Mouse (Mus musculus): ENCODE measurements around the gene B230217C12Rik. TPM values are rescaled to one million over a fixed set of nuclear protein-coding genes. Genes with fewer than 3 reads are reported as not detected.

Gene B230217C12Rik
- polyA plus RNA-seq, 2 experiments, result 5.3 to 13.3 TPM

GRCm38 (mm10) chr11:97813085-97813484 lies 27.5 kb upstream of the B230217C12Rik start:
- no peak overlapping the region for H3K9ac ChIP-seq (ENCODE audit: low read depth, low read length, severe bottlenecking)
- H3K27me3 ChIP-seq (ENCODE audit: control insufficient read depth, insufficient read depth, low read length), result no peaks in the 10 kb centered on the region
- H3K4me3 ChIP-seq (replicated peaks; ENCODE audit: low read length), result no peak overlapping the region
- ATAC-seq (ENCODE audit: low FRiP score, low read depth) (no peak), DNase-seq (ENCODE audit: low spot score) (no peak)
- H3K4me1 ChIP-seq (ENCODE audit: control insufficient read depth, insufficient read depth, low read length), result peaks cover 60% of the 10 kb centered on the region
- H3K36me3 ChIP-seq (ENCODE audit: control insufficient read depth, insufficient read depth, low read length), result peaks cover 75% of the 10 kb centered on the region
- H3K9me3 ChIP-seq (ENCODE audit: control insufficient read depth, low read length), result no peaks in the 10 kb centered on the region
- no peak overlapping the region for H3K4me2 ChIP-seq (replicated peaks; ENCODE audit: low read depth, low read length, severe bottlenecking)
- no peak overlapping the region for H3K27ac ChIP-seq (replicated peaks; ENCODE audit: low read depth, low read length)
- TF ChIP-seq POLR2A (IDR thresholded peaks at IDR 0.05; ENCODE audit: borderline replicate concordance, extremely low read depth, insufficient read depth, insufficient read length), result no peak
- 63% methylated on average over 7 of the region's 7 CpGs for WGBS

DNA sequence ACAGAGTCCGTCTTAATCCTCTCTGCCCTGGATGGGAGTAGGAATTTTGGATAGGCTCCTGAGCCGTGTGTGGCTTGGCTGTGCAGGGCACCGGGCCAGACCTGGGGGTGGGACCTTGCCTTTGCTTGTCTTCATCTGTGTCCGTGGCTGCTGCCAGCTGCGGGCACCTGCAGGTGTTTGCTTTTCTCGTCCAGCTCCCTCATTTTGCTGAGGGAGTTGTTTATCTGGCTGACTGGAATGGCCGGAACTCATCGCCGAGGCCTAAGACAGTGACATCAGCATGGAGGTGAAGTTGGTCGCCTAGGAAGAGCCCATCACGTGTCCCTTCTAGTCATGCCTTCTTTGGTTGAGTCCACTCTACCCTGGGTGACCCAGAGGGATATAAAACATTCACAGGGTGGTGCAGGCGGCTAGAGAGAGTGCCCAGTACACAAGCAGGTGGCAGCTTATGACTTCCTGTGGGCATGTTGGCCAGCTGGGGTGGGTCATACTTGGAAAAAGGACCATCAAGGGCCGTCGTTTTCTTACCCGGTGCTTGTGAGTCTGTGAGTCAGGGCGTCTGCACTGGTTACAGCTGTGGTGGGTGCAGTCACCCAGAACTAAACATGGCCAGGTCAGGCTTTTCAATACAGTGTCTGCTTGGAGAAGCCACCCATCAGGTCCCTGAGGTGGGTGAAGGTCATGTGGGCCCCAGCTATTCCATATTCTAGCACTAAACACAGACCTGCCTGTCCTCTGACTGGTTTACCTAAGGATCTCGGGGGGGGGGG lies 26.6 kb upstream of the B230217C12Rik start:
- DNase-seq (ENCODE audit: low spot score) (no peak), ATAC-seq (ENCODE audit: low FRiP score, low read depth) (no peak)
- no peak for TF ChIP-seq POLR2A (IDR thresholded peaks at IDR 0.05; ENCODE audit: borderline replicate concordance, extremely low read depth, insufficient read depth, insufficient read length)
- peaks cover 75% of the 10 kb centered on the region for H3K36me3 ChIP-seq (ENCODE audit: control insufficient read depth, insufficient read depth, low read length)
- H3K4me2 ChIP-seq (replicated peaks; ENCODE audit: low read depth, low read length, severe bottlenecking), result no peak overlapping the region
- 84% methylated on average over 17 of the region's 17 CpGs for WGBS
- no peak overlapping the region for H3K4me3 ChIP-seq (replicated peaks; ENCODE audit: low read length)
- H3K27me3 ChIP-seq (ENCODE audit: control insufficient read depth, insufficient read depth, low read length), result no peaks in the 10 kb centered on the region
- H3K9me3 ChIP-seq (ENCODE audit: control insufficient read depth, low read length), result no peaks in the 10 kb centered on the region
- H3K9ac ChIP-seq (ENCODE audit: low read depth, low read length, severe bottlenecking), result no peak overlapping the region
- H3K4me1 ChIP-seq (ENCODE audit: control insufficient read depth, insufficient read depth, low read length), result peaks cover 59% of the 10 kb centered on the region
- H3K27ac ChIP-seq (replicated peaks; ENCODE audit: low read depth, low read length), result no peak overlapping the region

- no peak for ATAC-seq (ENCODE audit: low FRiP score, low read depth)
- no peak overlapping the region for H3K9ac ChIP-seq (ENCODE audit: low read depth, low read length, severe bottlenecking)
- H3K4me1 ChIP-seq (ENCODE audit: control insufficient read depth, insufficient read depth, low read length), result peaks cover 43% of the 10 kb centered on the region
- H3K4me3 ChIP-seq (replicated peaks; ENCODE audit: low read length), result no peak overlapping the region
- no peaks in the 10 kb centered on the region for H3K27me3 ChIP-seq (ENCODE audit: control insufficient read depth, insufficient read depth, low read length)
- H3K36me3 ChIP-seq (ENCODE audit: control insufficient read depth, insufficient read depth, low read length), result peaks cover 76% of the 10 kb centered on the region
- H3K27ac ChIP-seq (replicated peaks; ENCODE audit: low read depth, low read length), result no peak overlapping the region
- no peak for TF ChIP-seq POLR2A (IDR thresholded peaks at IDR 0.05; ENCODE audit: borderline replicate concordance, extremely low read depth, insufficient read depth, insufficient read length)
- no peak overlapping the region for H3K4me2 ChIP-seq (replicated peaks; ENCODE audit: low read depth, low read length, severe bottlenecking)
- DNase-seq (ENCODE audit: low spot score), result no peak
- 70% methylated on average over 11 of the region's 11 CpGs for WGBS
- H3K9me3 ChIP-seq (ENCODE audit: control insufficient read depth, low read length), result no peaks in the 10 kb centered on the region
Observed at GRCm38 (mm10) chr11:97815736-97816135, 24.8 kb upstream of the B230217C12Rik start.

GRCm38 (mm10) chr11:97816176-97816575 lies 24.4 kb upstream of the B230217C12Rik start:
- Histone ChIP-seq H3K9me3 (ENCODE audit: control insufficient read depth, low read length) (no peaks in the 10 kb centered on the region), H3K4me3 (replicated peaks; ENCODE audit: low read length) (no peak overlapping the region), H3K36me3 (ENCODE audit: control insufficient read depth, insufficient read depth, low read length) (peaks cover 76% of the 10 kb centered on the region), H3K27me3 (ENCODE audit: control insufficient read depth, insufficient read depth, low read length) (no peaks in the 10 kb centered on the region), H3K4me1 (ENCODE audit: control insufficient read depth, insufficient read depth, low read length) (peaks cover 42% of the 10 kb centered on the region), H3K27ac (replicated peaks; ENCODE audit: low read depth, low read length) (no peak overlapping the region), H3K4me2 (replicated peaks; ENCODE audit: low read depth, low read length, severe bottlenecking) (no peak overlapping the region), H3K9ac (ENCODE audit: low read depth, low read length, severe bottlenecking) (no peak overlapping the region)
- DNase-seq (ENCODE audit: low spot score) (no peak), ATAC-seq (ENCODE audit: low FRiP score, low read depth) (no peak)
- WGBS, result 66% methylated on average over 5 of the region's 5 CpGs
- TF ChIP-seq POLR2A (IDR thresholded peaks at IDR 0.05; ENCODE audit: borderline replicate concordance, extremely low read depth, insufficient read depth, insufficient read length), result no peak

DNA sequence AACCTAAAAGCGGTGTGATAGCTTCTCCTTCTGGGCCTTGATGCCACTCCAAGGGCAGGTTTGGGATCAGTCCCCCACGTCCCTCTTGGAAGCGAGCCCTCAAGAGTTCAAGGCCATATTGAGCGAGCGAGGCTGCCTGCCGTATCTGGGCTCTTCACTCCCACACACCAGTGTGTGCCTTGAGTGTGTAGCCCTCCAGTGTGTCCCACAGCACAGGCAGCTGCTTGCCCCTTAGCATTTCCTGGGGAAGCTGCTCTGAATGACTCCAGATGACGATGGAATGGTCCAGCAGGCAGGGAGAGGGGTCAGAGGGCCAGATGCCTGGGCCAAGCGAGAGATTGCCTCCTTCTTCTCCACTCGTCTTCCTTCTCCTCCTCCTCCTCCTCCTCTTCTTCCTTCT lies 23.7 kb upstream of the B230217C12Rik start:
- Histone ChIP-seq H3K4me2 (replicated peaks; ENCODE audit: low read depth, low read length, severe bottlenecking) (no peak overlapping the region), H3K27me3 (ENCODE audit: control insufficient read depth, insufficient read depth, low read length) (no peaks in the 10 kb centered on the region), H3K9me3 (ENCODE audit: control insufficient read depth, low read length) (no peaks in the 10 kb centered on the region), H3K4me3 (replicated peaks; ENCODE audit: low read length) (no peak overlapping the region), H3K9ac (ENCODE audit: low read depth, low read length, severe bottlenecking) (no peak overlapping the region), H3K36me3 (ENCODE audit: control insufficient read depth, insufficient read depth, low read length) (peaks cover 77% of the 10 kb centered on the region), H3K27ac (replicated peaks; ENCODE audit: low read depth, low read length) (no peak overlapping the region), H3K4me1 (ENCODE audit: control insufficient read depth, insufficient read depth, low read length) (peaks cover 36% of the 10 kb centered on the region)
- ATAC-seq (ENCODE audit: low FRiP score, low read depth) (no peak), DNase-seq (ENCODE audit: low spot score) (no peak)
- 41% methylated on average over 9 of the region's 9 CpGs for WGBS
- no peak for TF ChIP-seq POLR2A (IDR thresholded peaks at IDR 0.05; ENCODE audit: borderline replicate concordance, extremely low read depth, insufficient read depth, insufficient read length)

Measured in limb, embryonic 14.5 days (tissue).